Mouse (Mus musculus): ENCODE measurements around the gene Krt35. TPM values are rescaled to one million over a fixed set of nuclear protein-coding genes. Genes with fewer than 3 reads are reported as not detected.

Krt35 gene
- polyA plus RNA-seq, 1 experiment from 2014 or later = 0.26 TPM

GRCm38 (mm10) chr11:100112935-100113741 lies 17.1 kb upstream of the Krt35 start:
- Histone ChIP-seq H3K36me3 (ENCODE audit: control insufficient read depth, insufficient read depth) (no peaks in the 10 kb centered on the region), H3K4me1 (replicated peaks; ENCODE audit: control insufficient read depth, insufficient read depth, low read length) (no peaks in the 10 kb centered on the region), H3K9ac (ENCODE audit: low read depth, low read length) (no peak overlapping the region), H3K4me2 (replicated peaks; ENCODE audit: low read depth) (no peak overlapping the region), H3K4me3 (ENCODE audit: low read depth, low read length) (no peak overlapping the region), H3K27me3 (replicated peaks; ENCODE audit: control insufficient read depth, insufficient read depth, low read length) (no peaks in the 10 kb centered on the region), H3K9me3 (ENCODE audit: control insufficient read depth) (no peaks in the 10 kb centered on the region), H3K27ac (ENCODE audit: low read depth, low read length) (no peak overlapping the region)
- no peak for ATAC-seq
- peak; percentile 46 for TF ChIP-seq CTCF (IDR thresholded peaks at IDR 0.05; ENCODE audit: low read depth)
- WGBS = 63% methylated on average over 11 of the region's 11 CpGs

GRCm38 (mm10) chr11:100105576-100106122 lies 9.6 kb upstream of the Krt35 start, which contains the start of gene Krt36:
Krt36 (minus strand) TSS chr11:100105626.
- Histone ChIP-seq H3K4me2 (replicated peaks; ENCODE audit: low read depth) (no peak within 1 kb of the TSS), H3K4me1 (replicated peaks; ENCODE audit: control insufficient read depth, insufficient read depth, low read length) (no peaks in the 10 kb centered on the region), H3K27ac (ENCODE audit: low read depth, low read length) (no peak within 1 kb of the TSS), H3K36me3 (ENCODE audit: control insufficient read depth, insufficient read depth) (no peaks in the 10 kb centered on the region), H3K27me3 (replicated peaks; ENCODE audit: control insufficient read depth, insufficient read depth, low read length) (no peaks in the 10 kb centered on the region), H3K9me3 (ENCODE audit: control insufficient read depth) (no peaks in the 10 kb centered on the region), H3K9ac (ENCODE audit: low read depth, low read length) (no peak within 1 kb of the TSS), H3K4me3 (ENCODE audit: low read depth, low read length) (no peak within 1 kb of the TSS)
- 62% methylated on average over 6 of the region's 6 CpGs for WGBS
- ATAC-seq = no peak
- TF ChIP-seq CTCF (IDR thresholded peaks at IDR 0.05; ENCODE audit: low read depth) = no peak

- Histone ChIP-seq H3K27me3 (replicated peaks; ENCODE audit: control insufficient read depth, insufficient read depth, low read length) (no peaks in the 10 kb centered on the region), H3K4me2 (replicated peaks; ENCODE audit: low read depth) (no peak overlapping the region), H3K4me3 (ENCODE audit: low read depth, low read length) (no peak overlapping the region), H3K36me3 (ENCODE audit: control insufficient read depth, insufficient read depth) (no peaks in the 10 kb centered on the region), H3K27ac (ENCODE audit: low read depth, low read length) (no peak overlapping the region), H3K9ac (ENCODE audit: low read depth, low read length) (no peak overlapping the region), H3K4me1 (replicated peaks; ENCODE audit: control insufficient read depth, insufficient read depth, low read length) (no peaks in the 10 kb centered on the region), H3K9me3 (ENCODE audit: control insufficient read depth) (no peaks in the 10 kb centered on the region)
- no peak for TF ChIP-seq CTCF (IDR thresholded peaks at IDR 0.05; ENCODE audit: low read depth)
- no peak for ATAC-seq
- 73% methylated on average over 15 of the region's 15 CpGs for WGBS
These were observed 6.8 kb upstream of the Krt35 start for GRCm38 (mm10) chr11:100102693-100103429.

DNA sequence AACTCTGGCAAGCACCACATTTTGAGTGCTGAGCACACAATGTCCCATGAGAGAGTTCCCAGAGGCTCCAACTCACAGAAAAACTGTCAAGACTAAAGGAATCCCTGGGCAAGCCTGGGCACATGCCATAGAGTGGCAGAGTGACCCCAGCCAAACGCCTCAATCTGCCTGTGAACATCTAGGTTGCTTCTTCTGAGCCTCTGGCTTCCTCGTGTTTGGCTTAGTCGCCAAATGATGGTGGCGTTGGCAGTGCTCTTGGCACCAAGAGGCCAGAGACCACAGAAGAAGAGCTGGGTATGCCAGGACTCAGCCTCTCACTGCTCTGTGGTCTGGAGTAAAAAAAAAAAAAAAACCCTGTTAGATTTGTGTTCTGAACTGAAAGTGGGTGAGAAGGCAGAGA lies 4.3 kb upstream of the Krt35 start:
- no peak overlapping the region for H3K9ac ChIP-seq (ENCODE audit: low read depth, low read length)
- 85% methylated on average over 4 of the region's 4 CpGs for WGBS
- H3K27me3 ChIP-seq (replicated peaks; ENCODE audit: control insufficient read depth, insufficient read depth, low read length) = no peaks in the 10 kb centered on the region
- no peak overlapping the region for H3K27ac ChIP-seq (ENCODE audit: low read depth, low read length)
- no peak for TF ChIP-seq CTCF (IDR thresholded peaks at IDR 0.05; ENCODE audit: low read depth)
- no peaks in the 10 kb centered on the region for H3K4me1 ChIP-seq (replicated peaks; ENCODE audit: control insufficient read depth, insufficient read depth, low read length)
- ATAC-seq = no peak
- no peak overlapping the region for H3K4me2 ChIP-seq (replicated peaks; ENCODE audit: low read depth)
- no peaks in the 10 kb centered on the region for H3K36me3 ChIP-seq (ENCODE audit: control insufficient read depth, insufficient read depth)
- no peaks in the 10 kb centered on the region for H3K9me3 ChIP-seq (ENCODE audit: control insufficient read depth)
- no peak overlapping the region for H3K4me3 ChIP-seq (ENCODE audit: low read depth, low read length)

DNA sequence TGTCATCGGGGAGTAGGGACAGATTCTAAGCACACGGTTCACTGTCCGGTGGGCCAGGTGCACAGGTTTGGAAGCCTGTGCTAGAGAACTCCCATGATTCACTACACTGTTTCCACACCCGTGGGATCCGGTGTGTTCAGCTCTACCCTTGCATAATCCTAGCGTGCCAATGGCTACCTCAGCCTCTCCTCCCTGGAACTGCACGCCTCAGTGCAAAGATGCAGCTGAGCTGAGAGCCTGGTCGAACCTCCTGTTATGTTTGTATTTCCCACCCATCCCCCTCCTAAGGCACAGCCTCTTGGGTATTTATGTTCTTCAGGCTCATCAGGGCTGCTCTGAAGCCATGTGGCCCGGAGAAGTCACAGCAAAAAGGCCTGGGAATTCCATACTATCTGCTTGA lies 1.8 kb upstream of the Krt35 start:
- 0 out of 2 replicates have a peak, but pooled peaks have one; percentile 6 for ATAC-seq
- no peaks in the 10 kb centered on the region for H3K27me3 ChIP-seq (replicated peaks; ENCODE audit: control insufficient read depth, insufficient read depth, low read length)
- no peak for TF ChIP-seq CTCF (IDR thresholded peaks at IDR 0.05; ENCODE audit: low read depth)
- no peak overlapping the region for H3K4me2 ChIP-seq (replicated peaks; ENCODE audit: low read depth)
- 70% methylated on average over 9 of the region's 9 CpGs for WGBS
- no peaks in the 10 kb centered on the region for H3K36me3 ChIP-seq (ENCODE audit: control insufficient read depth, insufficient read depth)
- no peaks in the 10 kb centered on the region for H3K4me1 ChIP-seq (replicated peaks; ENCODE audit: control insufficient read depth, insufficient read depth, low read length)
- H3K9ac ChIP-seq (ENCODE audit: low read depth, low read length) = no peak overlapping the region
- no peak overlapping the region for H3K27ac ChIP-seq (ENCODE audit: low read depth, low read length)
- H3K4me3 ChIP-seq (ENCODE audit: low read depth, low read length) = no peak overlapping the region
- H3K9me3 ChIP-seq (ENCODE audit: control insufficient read depth) = no peaks in the 10 kb centered on the region

GRCm38 (mm10) chr11:100088378-100089025 lies 7.5 kb downstream of the Krt35 start:
- Histone ChIP-seq H3K9me3 (ENCODE audit: control insufficient read depth) (no peaks in the 10 kb centered on the region), H3K4me2 (replicated peaks; ENCODE audit: low read depth) (no peak overlapping the region), H3K4me3 (ENCODE audit: low read depth, low read length) (no peak overlapping the region), H3K36me3 (ENCODE audit: control insufficient read depth, insufficient read depth) (no peaks in the 10 kb centered on the region), H3K4me1 (replicated peaks; ENCODE audit: control insufficient read depth, insufficient read depth, low read length) (no peaks in the 10 kb centered on the region), H3K9ac (ENCODE audit: low read depth, low read length) (no peak overlapping the region), H3K27me3 (replicated peaks; ENCODE audit: control insufficient read depth, insufficient read depth, low read length) (no peaks in the 10 kb centered on the region), H3K27ac (ENCODE audit: low read depth, low read length) (no peak overlapping the region)
- 43% methylated on average over 7 of the region's 7 CpGs for WGBS
- peak; percentile 93 for ATAC-seq
- 0 out of 2 replicates have a peak, but pooled peaks have one; percentile 3 for TF ChIP-seq CTCF (IDR thresholded peaks at IDR 0.05; ENCODE audit: low read depth)
